Mouse (Mus musculus) kidney, embryonic 16.5 days (tissue): ENCODE data around the gene Slc31a1. TPM values are rescaled to one million over a fixed set of nuclear protein-coding genes. Genes with fewer than 3 reads are reported as not detected.

Experiments used
- ATAC-seq: fragments of 200-750 bp; cut with Nextera tagmentation; 2 replicates; pipeline ENCODE4 v1.8.0; 2017; ENCODE audit warnings: moderate TSS enrichment; ENCODE audit not compliant: low FRiP score, low TSS enrichment
- H3K27ac ChIP-seq: fragments of 300-500 bp; sonication (generic); 2 replicates; pipeline ENCODE4 v1.5.1; 2014; ENCODE audit warnings: low read length
- H3K27me3 ChIP-seq: fragments of 300-500 bp; sonication (generic); 2 replicates; pipeline ENCODE4 v1.6.1; 2014; ENCODE audit warnings: low read length, control low read depth, mixed read lengths; ENCODE audit not compliant: insufficient read depth
- H3K36me3 ChIP-seq: fragments of 300-500 bp; sonication (generic); 2 replicates; pipeline ENCODE4 v1.6.1; 2014; ENCODE audit warnings: low read length, control low read depth, mixed read lengths; ENCODE audit not compliant: insufficient read depth
- H3K4me1 ChIP-seq: fragments of 300-500 bp; sonication (generic); 2 replicates; pipeline ENCODE4 v1.6.1; 2014; ENCODE audit warnings: low read length, control low read depth, mixed read lengths; ENCODE audit not compliant: insufficient read depth
- H3K4me2 ChIP-seq: fragments of 300-500 bp; sonication (generic); replicated peaks from 2 replicates; pipeline ENCODE4 v1.6.1; 2014; ENCODE audit warnings: low read depth, low read length
- H3K4me3 ChIP-seq: fragments of 300-500 bp; sonication (generic); 2 replicates; pipeline ENCODE4 v1.5.1; 2014; ENCODE audit warnings: mild to moderate bottlenecking, low read length
- H3K9ac ChIP-seq: fragments of 300-500 bp; sonication (generic); replicated peaks from 2 replicates; pipeline ENCODE4 v1.6.1; 2014; ENCODE audit warnings: low read length
- H3K9me3 ChIP-seq: fragments of 300-500 bp; sonication (generic); 2 replicates; pipeline ENCODE4 v1.6.1; 2016; ENCODE audit warnings: low read length, control low read depth
- WGBS: fragments of 180-500 bp; shearing (Covaris S2); extraction: QIAGEN DNeasy Blood & Tissue Kit; methylation state at CpG from one replicate; pipeline ENCODE4 v1.1.7; 2014; 5-methylcytosine and 5-hydroxymethylcytosine counted together
- polyA plus RNA-seq: library from polyadenylated mRNA; unstranded; fragments of >200 nt; fragmentation: Nextera tagmentation; extraction: Ambion mirVana; gene quantifications from 2 replicates; pipeline ENCODE4 v1.2.1, GENCODE M21; 2015

Gene Slc31a1
- polyA plus RNA-seq, 1 experiment from 2014 or later = 61.2 TPM

GRCm38 (mm10) chr4:62437256-62437778 lies 76.8 kb downstream of the Slc31a1 start:
- H3K27ac ChIP-seq = peak overlapping the region; percentile 4; the same call in 1 of the 2 replicates
- no peak overlapping the region for H3K4me2 ChIP-seq
- H3K36me3 ChIP-seq = no peaks in the 10 kb centered on the region
- H3K9me3 ChIP-seq = no peaks in the 10 kb centered on the region
- H3K9ac ChIP-seq = no peak overlapping the region
- no peak for ATAC-seq
- H3K4me1 ChIP-seq = no peaks in the 10 kb centered on the region
- 85% methylated on average over 3 of the region's 3 CpGs for WGBS
- no peak overlapping the region for H3K4me3 ChIP-seq
- H3K27me3 ChIP-seq = no peaks in the 10 kb centered on the region

GRCm38 (mm10) chr4:62437871-62438270 lies 77.3 kb downstream of the Slc31a1 start:
- no peaks in the 10 kb centered on the region for H3K9me3 ChIP-seq
- H3K4me3 ChIP-seq = no peak overlapping the region
- H3K36me3 ChIP-seq = no peaks in the 10 kb centered on the region
- H3K4me2 ChIP-seq = no peak overlapping the region
- peak overlapping the region; percentile 4; the same call in 1 of the 2 replicates for H3K27ac ChIP-seq
- H3K27me3 ChIP-seq = no peaks in the 10 kb centered on the region
- H3K9ac ChIP-seq = no peak overlapping the region
- 56% methylated on average over 7 of the region's 7 CpGs for WGBS
- ATAC-seq = peak; percentile 80
- no peaks in the 10 kb centered on the region for H3K4me1 ChIP-seq

DNA sequence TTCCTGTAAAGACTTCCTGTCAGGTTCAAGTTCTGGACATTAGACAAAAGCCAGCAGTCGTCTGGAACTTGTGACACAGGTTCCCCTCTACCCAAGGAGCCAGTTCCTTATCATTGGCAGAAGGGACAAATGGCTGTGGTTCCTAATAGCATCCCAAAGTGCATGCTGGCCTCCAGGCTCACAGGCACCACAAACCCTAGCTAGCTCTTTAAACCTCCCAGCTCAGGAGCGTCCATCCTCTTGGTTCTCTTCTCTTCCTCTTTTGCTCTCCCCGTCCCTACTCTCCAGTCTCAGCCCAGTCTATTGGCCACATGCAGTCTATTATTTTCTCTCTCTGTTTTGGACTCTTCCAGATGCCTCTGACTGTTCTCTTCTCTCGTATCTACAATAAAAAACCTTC lies 79.3 kb downstream of the Slc31a1 start:
- 56% methylated on average over 4 of the region's 4 CpGs for WGBS
- Histone ChIP-seq H3K4me1 (no peaks in the 10 kb centered on the region), H3K9ac (no peak overlapping the region), H3K4me2 (no peak overlapping the region), H3K4me3 (no peak overlapping the region), H3K27me3 (no peaks in the 10 kb centered on the region), H3K27ac (no peak overlapping the region), H3K36me3 (no peaks in the 10 kb centered on the region), H3K9me3 (no peaks in the 10 kb centered on the region)
- ATAC-seq = no peak

DNA sequence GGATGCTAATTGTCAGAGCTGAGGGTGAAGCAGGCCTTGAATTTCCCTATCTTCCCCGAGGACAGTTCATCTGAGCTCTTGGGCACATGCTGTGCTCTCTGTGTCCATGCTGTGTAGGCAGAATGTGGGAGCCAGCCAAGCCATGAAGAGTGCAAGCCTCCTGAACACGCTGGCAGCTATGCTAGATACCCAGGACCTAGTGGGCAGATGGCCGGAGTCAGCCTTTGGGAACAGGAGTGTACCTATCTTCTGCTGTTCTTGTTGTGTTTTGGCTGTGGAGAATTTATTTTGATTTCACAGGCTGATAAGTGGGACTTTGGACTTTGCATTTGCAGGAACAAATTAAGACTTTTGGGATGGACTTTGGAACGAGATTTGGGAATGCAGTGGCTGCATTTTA lies 80.0 kb downstream of the Slc31a1 start:
- WGBS = 71% methylated on average over 4 of the region's 4 CpGs
- Histone ChIP-seq H3K27me3 (no peaks in the 10 kb centered on the region), H3K9ac (no peak overlapping the region), H3K4me2 (no peak overlapping the region), H3K27ac (no peak overlapping the region), H3K4me1 (no peaks in the 10 kb centered on the region), H3K9me3 (no peaks in the 10 kb centered on the region), H3K36me3 (no peaks in the 10 kb centered on the region), H3K4me3 (no peak overlapping the region)
- no peak for ATAC-seq

DNA sequence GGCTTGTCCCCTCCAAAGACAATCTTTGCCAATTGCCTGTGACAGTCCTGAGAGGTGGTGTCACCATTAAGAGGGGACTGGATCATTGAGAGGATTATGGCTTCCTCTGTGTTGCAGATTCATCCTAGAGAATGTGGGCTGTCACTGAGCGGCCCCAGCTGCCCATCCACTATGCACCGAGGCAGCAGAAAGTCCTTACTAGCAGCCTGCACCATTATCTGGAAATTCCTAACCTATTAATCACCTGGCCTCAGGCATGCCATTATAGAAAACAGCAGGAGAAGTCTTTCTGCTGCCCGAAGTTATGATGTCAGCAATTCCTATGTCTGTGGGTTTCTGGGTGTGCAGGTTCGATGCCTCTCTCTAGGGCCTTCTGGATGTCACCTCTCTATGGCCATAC lies 80.5 kb downstream of the Slc31a1 start:
- Histone ChIP-seq H3K4me1 (no peaks in the 10 kb centered on the region), H3K9ac (no peak overlapping the region), H3K27me3 (no peaks in the 10 kb centered on the region), H3K4me3 (no peak overlapping the region), H3K9me3 (no peaks in the 10 kb centered on the region), H3K27ac (no peak overlapping the region), H3K4me2 (no peak overlapping the region), H3K36me3 (no peaks in the 10 kb centered on the region)
- no peak for ATAC-seq
- WGBS = 63% methylated on average over 4 of the region's 4 CpGs

Other genes with a start within 250 kb of the Slc31a1 start
- gene Mup21, start 209.9 kb upstream of the Slc31a1 start, polyA plus RNA-seq = not detected in 2 replicates
- gene Zfp37, start 129.7 kb upstream of the Slc31a1 start, polyA plus RNA-seq = 10.8 and 12.0 TPM in 2 replicates
- 30.7 and 31.9 TPM in 2 replicates for gene Slc31a2, start 98.2 kb upstream of the Slc31a1 start, polyA plus RNA-seq
- gene Fkbp15, start 179 bp upstream of the Slc31a1 start, polyA plus RNA-seq = 26.2 and 29.2 TPM in 2 replicates
- 147 and 149 TPM in 2 replicates for gene Cdc26, start 47.9 kb downstream of the Slc31a1 start, polyA plus RNA-seq
- gene Prpf4, start 48.1 kb downstream of the Slc31a1 start, polyA plus RNA-seq = 25.2 and 25.8 TPM in 2 replicates
- 0.40 and 0.95 TPM in 2 replicates for gene Rnf183, start 74.5 kb downstream of the Slc31a1 start, polyA plus RNA-seq
- 13.2 and 14.3 TPM in 2 replicates for gene Wdr31, start 110.2 kb downstream of the Slc31a1 start, polyA plus RNA-seq
- 25.9 and 28.3 TPM in 2 replicates for gene Bspry, start 119.3 kb downstream of the Slc31a1 start, polyA plus RNA-seq
- gene Hdhd3, start 142.7 kb downstream of the Slc31a1 start, polyA plus RNA-seq = 17.3 and 20.6 TPM in 2 replicates
- 108 and 113 TPM in 2 replicates for gene Alad, start 159.2 kb downstream of the Slc31a1 start, polyA plus RNA-seq
- 97.0 and 102 TPM in 2 replicates for gene Pole3, start 164.3 kb downstream of the Slc31a1 start, polyA plus RNA-seq
- 0.49 and 0.67 TPM in 2 replicates for gene 4933430I17Rik, start 164.6 kb downstream of the Slc31a1 start, polyA plus RNA-seq
- gene Rgs3, start 199.1 kb downstream of the Slc31a1 start, polyA plus RNA-seq = 57.7 and 62.0 TPM in 2 replicates